Mouse (Mus musculus) regulatory T cell (primary cell): ENCODE data around the gene Tnrc6a.

Source experiments
- in situ Hi-C: fragments of 300-600 bp; cut with MboI, MseI; formaldehyde crosslinking; loops from one replicate; pipeline ENCODE4 v1.15.1; 2025; ENCODE audit warnings: high pct_unique_total_duplicates

Tnrc6a gene

GRCm38 (mm10) chr7:123235449-123235848 is 111.8 kb downstream of the Tnrc6a start:
- in situ Hi-C loops: no loop called here

GRCm38 (mm10) chr7:123238621-123239020 is 114.9 kb downstream of the Tnrc6a start:
- in situ Hi-C loops: no loop called here

GRCm38 (mm10) chr7:123240064-123240463 is 116.4 kb downstream of the Tnrc6a start:
- in situ Hi-C loops: no loop called here

- in situ Hi-C loops: no loop called here
Measured at GRCm38 (mm10) chr7:123242241-123242640, 118.6 kb downstream of the Tnrc6a start.

GRCm38 (mm10) chr7:123244833-123245232 is 121.1 kb downstream of the Tnrc6a start:
- in situ Hi-C loops: no loop called here
